Mouse (Mus musculus) hindbrain, postnatal 0 days (tissue): ENCODE data around the gene Vars. TPM values are rescaled to one million over a fixed set of nuclear protein-coding genes. Genes with fewer than 3 reads are reported as not detected.

Experiments
- ATAC-seq: fragments of 200-750 bp; cut with Nextera tagmentation; 2 replicates; pipeline ENCODE4 v1.8.0; 2017; ENCODE audit warnings: mild to moderate bottlenecking, moderate TSS enrichment, moderate library complexity
- DNase-seq: peaks from one replicate; pipeline ENCODE4 v3.0.0-alpha.2; 2015; ENCODE audit warnings: low spot score
- H3K27ac ChIP-seq: fragments of 300-500 bp; sonication (generic); 2 replicates; pipeline ENCODE4 v1.5.1; 2014; ENCODE audit warnings: mild to moderate bottlenecking
- H3K27me3 ChIP-seq: fragments of 300-500 bp; sonication (generic); 2 replicates; pipeline ENCODE4 v1.6.1; 2014; ENCODE audit warnings: low read length, mixed read lengths; ENCODE audit not compliant: insufficient read depth
- H3K36me3 ChIP-seq: fragments of 300-500 bp; sonication (generic); 2 replicates; pipeline ENCODE4 v1.6.1; 2014; ENCODE audit warnings: low read length, mixed read lengths; ENCODE audit not compliant: insufficient read depth
- H3K4me1 ChIP-seq: fragments of 300-500 bp; sonication (generic); 2 replicates; pipeline ENCODE4 v1.6.1; 2014; ENCODE audit warnings: antibody characterized with exemption, low read length, mixed read lengths; ENCODE audit not compliant: insufficient read depth
- H3K4me2 ChIP-seq: fragments of 300-500 bp; sonication (generic); 2 replicates; pipeline ENCODE4 v1.6.1; 2014; ENCODE audit warnings: low read depth, mild to moderate bottlenecking, low read length, moderate library complexity, mixed read lengths
- H3K4me3 ChIP-seq: fragments of 300-500 bp; sonication (generic); 2 replicates; pipeline ENCODE4 v1.5.1; 2014; ENCODE audit warnings: low read length
- H3K9ac ChIP-seq: fragments of 300-500 bp; sonication (generic); replicated peaks from 2 replicates; pipeline ENCODE4 v1.6.1; 2014; ENCODE audit warnings: mild to moderate bottlenecking, low read length, moderate library complexity, mixed read lengths
- H3K9me3 ChIP-seq: fragments of 300-500 bp; sonication (generic); 2 replicates; pipeline ENCODE4 v1.6.1; 2016; ENCODE audit warnings: low read length, mixed read lengths
- CTCF ChIP-seq: IDR thresholded peaks from 2 replicates; pipeline ENCODE4 v1.5.1; 2016; ENCODE audit warnings: antibody characterized with exemption, control low read depth, low read depth
- WGBS: fragments of 180-500 bp; shearing (Covaris S2); extraction: QIAGEN DNeasy Blood & Tissue Kit; methylation state at CpG from one replicate; pipeline ENCODE4 v1.1.7; 2014; 5-methylcytosine and 5-hydroxymethylcytosine counted together
- polyA plus RNA-seq: library from polyadenylated mRNA; unstranded; fragments of >200 nt; fragmentation: Nextera tagmentation; extraction: Ambion mirVana; gene quantifications from 2 replicates; pipeline ENCODE4 v1.2.1, GENCODE M21; 2015
- total RNA-seq: library from RNA; depleted of rRNA; stranded (reverse); fragments of >200 nt; gene quantifications from 2 replicates; pipeline ENCODE4 v1.2.3, GENCODE M21; 2014

The Vars gene
- total and polyA plus RNA-seq, 2 experiments from 2014 or later = 41.7 to 128 TPM

DNA sequence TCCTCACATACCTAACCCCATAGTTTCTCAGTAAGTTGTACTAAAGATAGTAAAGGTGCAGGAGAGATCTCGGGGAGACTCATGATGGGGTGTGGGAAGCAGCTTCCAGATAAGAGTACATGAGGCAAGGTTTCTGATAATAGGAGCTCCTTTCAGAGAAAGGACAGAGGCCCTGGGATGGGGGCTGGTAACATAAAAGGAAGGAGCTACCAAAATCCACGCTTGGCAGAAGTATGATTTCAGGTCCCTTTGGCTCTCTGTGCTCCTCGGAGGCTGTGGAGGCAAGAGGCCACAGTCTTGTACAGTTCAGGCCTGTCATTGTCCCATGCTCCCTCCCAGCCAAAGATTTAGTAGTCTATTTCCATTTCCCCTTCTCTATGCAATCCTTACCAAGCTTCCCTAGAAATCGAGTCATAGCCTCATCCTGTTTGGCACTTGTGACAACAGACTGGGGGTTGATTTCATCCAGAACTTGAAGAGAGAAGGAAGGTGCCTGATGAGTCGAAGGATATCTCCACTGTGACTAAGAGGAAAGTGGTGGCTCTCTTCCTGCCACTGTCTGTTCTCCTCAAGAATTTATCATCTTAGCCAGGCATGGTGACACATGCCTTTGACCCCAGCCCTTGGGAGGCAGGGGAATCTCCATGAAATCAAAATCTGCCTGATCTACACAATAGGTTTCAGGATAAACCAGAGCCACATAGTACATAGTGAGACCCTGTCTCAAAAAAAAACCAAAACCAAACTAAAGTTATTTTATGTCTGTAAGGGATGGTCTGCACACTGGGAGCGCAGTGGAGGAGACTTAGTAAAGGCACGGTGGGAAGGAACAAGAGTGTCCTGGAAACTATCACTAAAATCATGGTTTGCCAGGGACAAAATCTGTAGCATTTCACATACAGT is 44.4 kb downstream of the Vars start:
- Histone ChIP-seq H3K4me1 (0 out of 2 replicates have a peak, but pooled peaks cover 4% of the 10 kb centered on the region), H3K27me3 (no peaks in the 10 kb centered on the region), H3K4me2 (peak overlapping the region; percentile 74; the same call in 1 of the 2 replicates), H3K27ac (no peak overlapping the region), H3K9me3 (no peaks in the 10 kb centered on the region), H3K9ac (no peak overlapping the region; the same call in 1 of the 2 replicates), H3K36me3 (no peaks in the 10 kb centered on the region), H3K4me3 (no peak overlapping the region)
- ATAC-seq = no peak
- 87% methylated on average over 7 of the region's 7 CpGs for WGBS
- no peak for DNase-seq
- no peak for TF ChIP-seq CTCF

DNA sequence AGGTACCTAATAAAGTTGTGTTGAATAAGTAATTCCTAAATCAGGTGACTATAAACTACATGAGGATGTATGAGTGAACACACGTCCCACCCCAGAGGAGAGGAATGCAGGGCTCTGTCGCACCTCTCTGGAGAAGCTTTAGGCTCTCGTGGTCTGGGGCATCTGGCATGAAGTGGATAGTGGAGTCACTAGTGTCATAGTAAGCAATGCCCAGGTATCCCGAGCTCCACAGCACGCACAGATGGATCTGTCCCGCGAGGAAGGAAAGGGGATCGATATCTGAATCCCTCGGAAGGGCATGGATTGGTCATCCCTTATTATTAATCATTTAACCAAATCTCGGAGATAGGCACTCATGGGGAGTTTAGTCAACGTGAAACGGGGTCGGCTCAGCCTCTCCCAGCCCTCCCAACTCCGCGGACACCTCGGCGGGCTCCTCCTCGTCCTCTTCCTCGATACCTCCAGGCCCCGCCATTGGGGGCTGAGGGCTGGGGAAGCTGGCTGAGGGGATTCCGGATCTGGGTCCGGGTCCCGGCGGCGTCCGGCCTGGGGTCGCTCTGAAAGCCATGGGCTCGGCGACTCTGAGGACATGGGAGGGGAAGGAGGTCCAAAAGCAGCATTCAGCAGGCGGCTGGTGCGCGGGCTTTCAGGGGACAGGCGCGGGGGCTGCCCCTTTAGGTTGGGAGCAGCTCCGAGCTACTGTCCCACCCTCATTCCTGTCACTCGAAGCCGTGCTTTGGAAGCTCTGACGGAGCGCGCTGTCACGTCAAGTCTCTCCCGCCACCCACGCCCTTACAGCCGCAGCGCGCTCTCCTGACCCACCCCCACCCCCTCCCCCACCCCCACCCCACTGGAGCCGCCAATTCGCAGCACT is 45.3 kb downstream of the Vars start:
- ATAC-seq = peak; percentile 81; the same call in 1 of the 2 replicates

DNA sequence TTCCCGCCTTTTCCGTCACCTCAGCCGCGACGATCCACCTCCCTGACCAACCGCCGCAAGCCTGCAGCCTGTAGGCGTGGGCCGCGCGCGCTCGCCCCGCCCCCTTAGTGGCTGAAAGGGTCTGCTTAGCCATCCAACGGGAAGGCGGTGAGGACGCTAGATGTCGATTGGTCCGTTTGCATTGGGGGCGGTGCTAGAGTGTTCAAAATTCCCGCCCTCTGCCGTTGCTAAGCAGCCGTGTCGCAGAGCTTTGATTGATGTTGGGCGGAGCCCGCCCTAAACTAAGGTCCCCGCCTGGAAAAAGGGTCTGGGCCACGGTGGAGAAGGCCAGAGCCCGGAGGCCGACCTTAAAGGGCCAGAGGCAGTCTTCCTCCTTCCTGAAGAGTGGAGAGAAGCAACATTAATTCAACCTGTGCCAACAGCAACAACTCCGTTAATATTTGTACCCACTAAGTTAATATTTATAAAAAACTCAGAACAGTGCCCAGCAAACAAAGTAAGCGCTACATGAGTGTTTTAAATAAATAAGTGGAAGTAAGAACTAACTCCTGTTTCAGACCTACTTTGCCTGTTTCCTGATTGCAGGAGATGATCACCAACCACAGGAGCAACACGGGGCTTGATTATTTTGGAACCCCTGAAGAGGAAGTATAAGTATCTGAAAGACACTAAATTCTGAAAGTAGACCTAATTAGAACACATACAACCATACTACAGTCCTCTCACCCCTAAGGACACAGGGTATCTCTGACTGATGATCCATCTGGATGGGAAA is 46.1 kb downstream of the Vars start, which contains the start of gene Msh5:
Gene Msh5 (minus strand): TSS at position 65 of the 775 bp plus-strand sequence.
- 0 out of 2 replicates have a peak, but pooled peaks cover 4% of the 10 kb centered on the region for H3K4me1 ChIP-seq
- H3K4me2 ChIP-seq = peak within 1 kb of the TSS; percentile 74
- WGBS = 3% methylated on average over 32 of the region's 33 CpGs
- peak within 1 kb of the TSS; percentile 53 for H3K4me3 ChIP-seq
- peak; percentile 99 for DNase-seq
- H3K27ac ChIP-seq = peak within 1 kb of the TSS; percentile 51
- no peaks in the 10 kb centered on the region for H3K27me3 ChIP-seq
- no peaks in the 10 kb centered on the region for H3K36me3 ChIP-seq
- ATAC-seq = peak; percentile 99
- no peaks in the 10 kb centered on the region for H3K9me3 ChIP-seq
- peak within 1 kb of the TSS; percentile 67 for H3K9ac ChIP-seq
- no peak for TF ChIP-seq CTCF

More for the DNA sequence above, 45.3 kb downstream of the Vars start:
- Histone ChIP-seq H3K36me3 (no peaks in the 10 kb centered on the region), H3K4me3 (peak overlapping the region; percentile 53), H3K27me3 (no peaks in the 10 kb centered on the region), H3K9ac (peak overlapping the region; percentile 67), H3K4me2 (peak overlapping the region; percentile 74), H3K27ac (peak overlapping the region; percentile 51; the same call in 1 of the 2 replicates), H3K4me1 (0 out of 2 replicates have a peak, but pooled peaks cover 4% of the 10 kb centered on the region), H3K9me3 (no peaks in the 10 kb centered on the region)
- 7% methylated on average over 41 of the region's 48 CpGs for WGBS
- no peak for TF ChIP-seq CTCF
- DNase-seq = no peak

DNA sequence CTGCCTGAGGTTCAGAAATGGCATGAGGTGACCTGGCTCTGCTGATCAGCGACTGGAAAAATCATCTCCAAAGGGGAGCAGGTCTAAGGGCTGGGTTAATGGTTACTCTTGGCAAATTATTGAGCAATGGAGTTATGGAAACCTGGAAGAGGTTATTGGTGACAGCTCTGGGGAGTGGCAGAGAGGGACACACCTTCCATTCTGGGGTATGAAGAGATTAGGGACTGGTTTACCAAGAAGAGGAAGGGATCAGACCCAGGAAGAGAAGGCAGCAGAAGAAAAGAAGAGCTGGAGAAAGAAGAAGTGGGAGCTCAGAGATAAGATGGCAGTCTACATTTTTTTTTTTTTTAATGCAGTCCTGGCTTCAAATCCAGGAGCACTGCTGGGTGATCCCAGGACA is 46.9 kb downstream of the Vars start:
- Histone ChIP-seq H3K36me3 (no peaks in the 10 kb centered on the region), H3K9ac (no peak overlapping the region), H3K4me1 (0 out of 2 replicates have a peak, but pooled peaks cover 4% of the 10 kb centered on the region), H3K9me3 (no peaks in the 10 kb centered on the region), H3K27ac (peak overlapping the region; percentile 64; the same call in 1 of the 2 replicates), H3K4me3 (no peak overlapping the region), H3K4me2 (no peak overlapping the region), H3K27me3 (no peaks in the 10 kb centered on the region)
- ATAC-seq = no peak
- WGBS = 58% methylated on average over 1 of the region's 1 CpGs
- no peak for DNase-seq
- TF ChIP-seq CTCF = no peak

DNA sequence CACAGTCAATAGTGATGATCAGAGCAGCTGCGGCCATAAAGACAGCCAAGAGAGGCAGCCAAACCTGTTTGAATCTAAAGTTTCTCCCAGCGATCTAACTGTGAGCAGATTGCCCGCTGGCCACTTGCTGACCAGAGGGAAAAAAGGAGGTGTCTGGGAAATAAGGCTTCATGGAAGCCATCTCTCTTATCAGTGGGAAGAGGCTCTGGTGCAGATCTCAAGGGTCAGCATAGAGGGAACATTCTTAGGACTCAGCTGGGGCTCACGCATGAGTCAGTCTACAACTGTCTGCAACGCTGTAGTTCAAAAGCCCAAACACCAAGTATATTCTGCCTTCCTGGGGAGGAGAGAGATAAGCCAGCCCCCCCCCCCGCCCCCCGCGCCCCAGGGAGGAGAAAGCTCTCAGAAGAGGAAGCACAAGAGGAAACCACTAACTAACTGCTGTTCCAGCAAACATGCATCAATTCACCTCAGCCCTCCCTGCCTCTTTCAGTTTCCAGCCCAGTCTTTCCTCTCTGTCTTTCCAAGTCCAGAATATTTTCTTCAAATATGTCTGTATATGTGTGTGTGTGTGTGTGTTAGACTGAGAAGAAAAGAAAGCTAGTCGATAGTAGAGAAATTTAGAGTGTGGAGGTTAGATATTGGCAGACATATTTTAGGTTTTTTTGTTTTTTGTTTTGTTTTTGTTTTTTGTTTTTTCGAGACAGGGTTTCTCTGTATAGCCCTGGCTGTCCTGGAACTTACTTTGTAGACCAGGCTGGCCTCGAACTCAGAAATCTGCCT is 47.6 kb downstream of the Vars start:
- Histone ChIP-seq H3K9ac (no peak overlapping the region), H3K27me3 (no peaks in the 10 kb centered on the region), H3K4me3 (no peak overlapping the region), H3K4me2 (no peak overlapping the region), H3K9me3 (no peaks in the 10 kb centered on the region), H3K27ac (peak overlapping the region; percentile 64; the same call in 1 of the 2 replicates), H3K4me1 (0 out of 2 replicates have a peak, but pooled peaks cover 4% of the 10 kb centered on the region), H3K36me3 (no peaks in the 10 kb centered on the region)
- no peak for TF ChIP-seq CTCF
- DNase-seq (no peak), ATAC-seq (no peak)
- WGBS = 36% methylated on average over 10 of the region's 11 CpGs
